Mouse (Mus musculus): ENCODE data around the gene Kdm4c. TPM values are rescaled to one million over a fixed set of nuclear protein-coding genes. Genes with fewer than 3 reads are reported as not detected.
"Not testable (repeated sequence)": the region's sequence is repeated elsewhere in the genome, so short reads cannot be mapped to it uniquely, and the experiment has no call there.

Kdm4c gene
- 16.2 and 21.6 TPM in 2 replicates for polyA plus RNA-seq (2014; fragmentation: Nextera tagmentation; extraction: Ambion mirVana)

- Histone ChIP-seq H3K27me3 (ENCODE audit: control insufficient read depth, insufficient read depth, low read length) (no peaks in the 10 kb centered on the region), H3K36me3 (ENCODE audit: control insufficient read depth, insufficient read depth, low read length) (no peaks in the 10 kb centered on the region), H3K9ac (replicated peaks; ENCODE audit: low read depth, low read length) (no peak within 1 kb of the TSS), H3K4me3 (ENCODE audit: low read depth, low read length) (no peak within 1 kb of the TSS), H3K4me1 (ENCODE audit: control insufficient read depth, insufficient read depth, low read length) (no peaks in the 10 kb centered on the region), H3K27ac (ENCODE audit: low read length) (no peak within 1 kb of the TSS), H3K4me2 (replicated peaks; ENCODE audit: low read depth, low read length) (no peak within 1 kb of the TSS), H3K9me3 (ENCODE audit: control insufficient read depth, low read depth, low read length) (no peaks in the 10 kb centered on the region)
- 82% methylated on average over 1 of the region's 1 CpGs for WGBS
- ATAC-seq (ENCODE audit: insufficient number of reproducible peaks, insufficient read depth, low FRiP score, low read depth), result no peak
Measured at GRCm38 (mm10) chr4:74242176-74242575, at the start of gene Kdm4c. Gene Kdm4c, plus strand, starts transcription at chr4:74242497.

GRCm38 (mm10) chr4:74201281-74201811, 41.0 kb upstream of the Kdm4c start:
- Histone ChIP-seq H3K9ac (replicated peaks; ENCODE audit: low read depth, low read length) (no peak overlapping the region), H3K27ac (ENCODE audit: low read length) (no peak overlapping the region), H3K4me2 (replicated peaks; ENCODE audit: low read depth, low read length) (no peak overlapping the region), H3K9me3 (ENCODE audit: control insufficient read depth, low read depth, low read length) (no peaks in the 10 kb centered on the region), H3K4me3 (ENCODE audit: low read depth, low read length) (no peak overlapping the region), H3K27me3 (ENCODE audit: control insufficient read depth, insufficient read depth, low read length) (no peaks in the 10 kb centered on the region), H3K4me1 (ENCODE audit: control insufficient read depth, insufficient read depth, low read length) (no peaks in the 10 kb centered on the region), H3K36me3 (ENCODE audit: control insufficient read depth, insufficient read depth, low read length) (no peaks in the 10 kb centered on the region)
- no peak for ATAC-seq (ENCODE audit: insufficient number of reproducible peaks, insufficient read depth, low FRiP score, low read depth)

- H3K9me3 ChIP-seq (ENCODE audit: control insufficient read depth, low read depth, low read length); H3K4me3 ChIP-seq (ENCODE audit: low read depth, low read length); H3K4me1 ChIP-seq (ENCODE audit: control insufficient read depth, insufficient read depth, low read length); ATAC-seq (ENCODE audit: insufficient number of reproducible peaks, insufficient read depth, low FRiP score, low read depth); H3K27me3 ChIP-seq (ENCODE audit: control insufficient read depth, insufficient read depth, low read length); H3K9ac ChIP-seq (replicated peaks; ENCODE audit: low read depth, low read length); H3K36me3 ChIP-seq (ENCODE audit: control insufficient read depth, insufficient read depth, low read length); H3K4me2 ChIP-seq (replicated peaks; ENCODE audit: low read depth, low read length); H3K27ac ChIP-seq (ENCODE audit: low read length): not testable (repeated sequence)
- 89% methylated on average over 1 of the region's 1 CpGs for WGBS
Measured at GRCm38 (mm10) chr4:74221780-74222179, 20.5 kb upstream of the Kdm4c start.

- H3K4me3 ChIP-seq (ENCODE audit: low read depth, low read length), result no peak overlapping the region
- no peak overlapping the region for H3K27ac ChIP-seq (ENCODE audit: low read length)
- no peak overlapping the region for H3K4me2 ChIP-seq (replicated peaks; ENCODE audit: low read depth, low read length)
- no peak overlapping the region for H3K9ac ChIP-seq (replicated peaks; ENCODE audit: low read depth, low read length)
- H3K9me3 ChIP-seq (ENCODE audit: control insufficient read depth, low read depth, low read length), result no peaks in the 10 kb centered on the region
- H3K4me1 ChIP-seq (ENCODE audit: control insufficient read depth, insufficient read depth, low read length), result no peaks in the 10 kb centered on the region
- no peaks in the 10 kb centered on the region for H3K36me3 ChIP-seq (ENCODE audit: control insufficient read depth, insufficient read depth, low read length)
- no peaks in the 10 kb centered on the region for H3K27me3 ChIP-seq (ENCODE audit: control insufficient read depth, insufficient read depth, low read length)
- 28% methylated on average over 3 of the region's 3 CpGs for WGBS
- ATAC-seq (ENCODE audit: insufficient number of reproducible peaks, insufficient read depth, low FRiP score, low read depth), result no peak
Measured at GRCm38 (mm10) chr4:74222360-74222759, 19.9 kb upstream of the Kdm4c start.

- ATAC-seq (ENCODE audit: insufficient number of reproducible peaks, insufficient read depth, low FRiP score, low read depth), result no peak
- WGBS, result 65% methylated on average over 2 of the region's 2 CpGs
- Histone ChIP-seq H3K9me3 (ENCODE audit: control insufficient read depth, low read depth, low read length) (no peaks in the 10 kb centered on the region), H3K36me3 (ENCODE audit: control insufficient read depth, insufficient read depth, low read length) (no peaks in the 10 kb centered on the region), H3K27me3 (ENCODE audit: control insufficient read depth, insufficient read depth, low read length) (no peaks in the 10 kb centered on the region), H3K4me3 (ENCODE audit: low read depth, low read length) (no peak overlapping the region), H3K9ac (replicated peaks; ENCODE audit: low read depth, low read length) (no peak overlapping the region), H3K4me2 (replicated peaks; ENCODE audit: low read depth, low read length) (no peak overlapping the region), H3K27ac (ENCODE audit: low read length) (no peak overlapping the region), H3K4me1 (ENCODE audit: control insufficient read depth, insufficient read depth, low read length) (no peaks in the 10 kb centered on the region)
Measured at GRCm38 (mm10) chr4:74224210-74224609, 18.1 kb upstream of the Kdm4c start.

GRCm38 (mm10) chr4:74230994-74231393, 11.3 kb upstream of the Kdm4c start:
- Histone ChIP-seq H3K4me1 (ENCODE audit: control insufficient read depth, insufficient read depth, low read length) (no peaks in the 10 kb centered on the region), H3K9ac (replicated peaks; ENCODE audit: low read depth, low read length) (no peak overlapping the region), H3K36me3 (ENCODE audit: control insufficient read depth, insufficient read depth, low read length) (no peaks in the 10 kb centered on the region), H3K4me2 (replicated peaks; ENCODE audit: low read depth, low read length) (no peak overlapping the region), H3K4me3 (ENCODE audit: low read depth, low read length) (no peak overlapping the region), H3K27me3 (ENCODE audit: control insufficient read depth, insufficient read depth, low read length) (no peaks in the 10 kb centered on the region), H3K27ac (ENCODE audit: low read length) (no peak overlapping the region), H3K9me3 (ENCODE audit: control insufficient read depth, low read depth, low read length) (no peaks in the 10 kb centered on the region)
- 72% methylated on average over 4 of the region's 4 CpGs for WGBS
- ATAC-seq (ENCODE audit: insufficient number of reproducible peaks, insufficient read depth, low FRiP score, low read depth), result peak; percentile 10; the same call in 1 of the 2 replicates

GRCm38 (mm10) chr4:74231405-74231804, 10.9 kb upstream of the Kdm4c start:
- H3K9ac ChIP-seq (replicated peaks; ENCODE audit: low read depth, low read length), result no peak overlapping the region
- H3K27me3 ChIP-seq (ENCODE audit: control insufficient read depth, insufficient read depth, low read length), result no peaks in the 10 kb centered on the region
- peak; percentile 56 for ATAC-seq (ENCODE audit: insufficient number of reproducible peaks, insufficient read depth, low FRiP score, low read depth)
- no peak overlapping the region for H3K4me2 ChIP-seq (replicated peaks; ENCODE audit: low read depth, low read length)
- H3K36me3 ChIP-seq (ENCODE audit: control insufficient read depth, insufficient read depth, low read length), result no peaks in the 10 kb centered on the region
- no peaks in the 10 kb centered on the region for H3K9me3 ChIP-seq (ENCODE audit: control insufficient read depth, low read depth, low read length)
- 60% methylated on average over 5 of the region's 5 CpGs for WGBS
- H3K4me3 ChIP-seq (ENCODE audit: low read depth, low read length), result no peak overlapping the region
- no peak overlapping the region for H3K27ac ChIP-seq (ENCODE audit: low read length)
- H3K4me1 ChIP-seq (ENCODE audit: control insufficient read depth, insufficient read depth, low read length), result no peaks in the 10 kb centered on the region

- H3K9ac ChIP-seq (replicated peaks; ENCODE audit: low read depth, low read length), result no peak overlapping the region
- H3K4me3 ChIP-seq (ENCODE audit: low read depth, low read length), result no peak overlapping the region
- H3K36me3 ChIP-seq (ENCODE audit: control insufficient read depth, insufficient read depth, low read length), result no peaks in the 10 kb centered on the region
- no peaks in the 10 kb centered on the region for H3K9me3 ChIP-seq (ENCODE audit: control insufficient read depth, low read depth, low read length)
- no peak overlapping the region for H3K4me2 ChIP-seq (replicated peaks; ENCODE audit: low read depth, low read length)
- H3K4me1 ChIP-seq (ENCODE audit: control insufficient read depth, insufficient read depth, low read length), result no peaks in the 10 kb centered on the region
- 87% methylated on average over 3 of the region's 3 CpGs for WGBS
- no peaks in the 10 kb centered on the region for H3K27me3 ChIP-seq (ENCODE audit: control insufficient read depth, insufficient read depth, low read length)
- ATAC-seq (ENCODE audit: insufficient number of reproducible peaks, insufficient read depth, low FRiP score, low read depth), result no peak
- H3K27ac ChIP-seq (ENCODE audit: low read length), result no peak overlapping the region
Measured at GRCm38 (mm10) chr4:74233534-74233933, 8.8 kb upstream of the Kdm4c start.
